Mouse (Mus musculus) heart, postnatal 0 days (tissue): ENCODE measurements at regions not wholly inside any gene's neighbourhood (a gene's known extent, or its start where the extent isn't known, plus 50 kb on each side); places are given as distances from the start of the nearest gene placed in this dataset.

Experiments
- ATAC-seq: fragments of 200-750 bp; cut with Nextera tagmentation; 2 replicates; pipeline ENCODE4 v1.8.0; 2017; ENCODE audit warnings: low read depth, moderate number of reproducible peaks, moderate library complexity; ENCODE audit not compliant: insufficient read depth
- DNase-seq: peaks from one replicate; pipeline ENCODE4 v3.0.0-alpha.2; 2016; ENCODE audit warnings: low spot score
- H3K27ac ChIP-seq: fragments of 300-500 bp; sonication (generic); 2 replicates; pipeline ENCODE4 v1.5.1; 2014; ENCODE audit warnings: low read depth, mild to moderate bottlenecking
- H3K27me3 ChIP-seq: fragments of 300-500 bp; sonication (generic); 2 replicates; pipeline ENCODE4 v1.6.1; 2014; ENCODE audit warnings: low read length, mixed read lengths; ENCODE audit not compliant: control insufficient read depth, insufficient read depth
- H3K36me3 ChIP-seq: fragments of 300-500 bp; sonication (generic); replicated peaks from 2 replicates; pipeline ENCODE4 v1.6.1; 2014; ENCODE audit warnings: low read length, mixed read lengths; ENCODE audit not compliant: control insufficient read depth, insufficient read depth
- H3K4me1 ChIP-seq: fragments of 300-500 bp; sonication (generic); 2 replicates; pipeline ENCODE4 v1.6.1; 2014; ENCODE audit warnings: antibody characterized with exemption; ENCODE audit not compliant: control insufficient read depth, insufficient read depth
- H3K4me2 ChIP-seq: fragments of 300-500 bp; sonication (generic); 2 replicates; pipeline ENCODE4 v1.6.1; 2014; ENCODE audit warnings: low read depth, mild to moderate bottlenecking, low read length, moderate library complexity
- H3K4me3 ChIP-seq: fragments of 300-500 bp; sonication (generic); 2 replicates; pipeline ENCODE4 v1.5.1; 2014; ENCODE audit warnings: low read depth, low read length
- H3K9ac ChIP-seq: fragments of 300-500 bp; sonication (generic); replicated peaks from 2 replicates; pipeline ENCODE4 v1.6.1; 2014; ENCODE audit warnings: low read depth, low read length, mixed read lengths
- H3K9me3 ChIP-seq: fragments of 300-500 bp; sonication (generic); replicated peaks from 2 replicates; pipeline ENCODE4 v1.6.1; 2016; ENCODE audit warnings: low read length; ENCODE audit not compliant: control insufficient read depth
- CTCF ChIP-seq: IDR thresholded peaks from 2 replicates; pipeline ENCODE4 v1.5.1; 2016; ENCODE audit warnings: antibody characterized with exemption, control low read depth, low read depth
- EP300 ChIP-seq: IDR thresholded peaks from 2 replicates; pipeline ENCODE4 v1.6.1; 2016; ENCODE audit warnings: antibody characterized with exemption, low read depth
- WGBS: fragments of 180-500 bp; shearing (Covaris S2); extraction: QIAGEN DNeasy Blood & Tissue Kit; methylation state at CpG from one replicate; pipeline ENCODE4 v1.1.7; 2014; 5-methylcytosine and 5-hydroxymethylcytosine counted together

- Histone ChIP-seq H3K4me1 (no peaks in the 10 kb centered on the region), H3K27ac (no peak overlapping the region), H3K4me3 (no peak overlapping the region), H3K9me3 (no peaks in the 10 kb centered on the region), H3K27me3 (no peaks in the 10 kb centered on the region), H3K4me2 (no peak overlapping the region), H3K36me3 (no peaks in the 10 kb centered on the region), H3K9ac (no peak overlapping the region)
- DNase-seq (no peak), ATAC-seq (no peak)
- WGBS: 54% methylated on average over 2 of the region's 2 CpGs
- TF ChIP-seq CTCF (no peak), EP300 (no peak)
These were observed 114.4 kb downstream of the Sox2 start for GRCm38 (mm10) chr3:34764559-34764958.

GRCm38 (mm10) chr3:34765151-34765550 is 114.9 kb downstream of the Sox2 start:
- 64% methylated on average over 6 of the region's 6 CpGs for WGBS

GRCm38 (mm10) chr3:34769818-34770217 is 119.6 kb downstream of the Sox2 start:
- Histone ChIP-seq H3K9me3 (no peaks in the 10 kb centered on the region), H3K4me3 (no peak overlapping the region), H3K36me3 (no peaks in the 10 kb centered on the region), H3K4me1 (0 out of 2 replicates have a peak, but pooled peaks cover 4% of the 10 kb centered on the region), H3K27ac (no peak overlapping the region), H3K4me2 (no peak overlapping the region), H3K9ac (no peak overlapping the region), H3K27me3 (no peaks in the 10 kb centered on the region)
- no peak for TF ChIP-seq EP300
- TF ChIP-seq CTCF: no peak
- WGBS: 24% methylated on average over 2 of the region's 3 CpGs
- no peak for ATAC-seq
- no peak for DNase-seq

More at GRCm38 (mm10) chr3:34765151-34765550, 114.9 kb downstream of the Sox2 start:
- Histone ChIP-seq H3K27me3 (no peaks in the 10 kb centered on the region), H3K4me1 (no peaks in the 10 kb centered on the region), H3K4me3 (no peak overlapping the region), H3K9me3 (no peaks in the 10 kb centered on the region), H3K36me3 (no peaks in the 10 kb centered on the region), H3K27ac (no peak overlapping the region), H3K9ac (no peak overlapping the region), H3K4me2 (no peak overlapping the region)
- TF ChIP-seq CTCF (no peak), EP300 (no peak)
- DNase-seq (no peak), ATAC-seq (no peak)

GRCm38 (mm10) chr3:34770271-34770670 is 120.1 kb downstream of the Sox2 start:
- H3K36me3 ChIP-seq: no peaks in the 10 kb centered on the region
- H3K9me3 ChIP-seq: no peaks in the 10 kb centered on the region
- H3K4me2 ChIP-seq: no peak overlapping the region
- H3K4me1 ChIP-seq: 0 out of 2 replicates have a peak, but pooled peaks cover 4% of the 10 kb centered on the region
- no peak for DNase-seq
- no peak overlapping the region for H3K9ac ChIP-seq
- 67% methylated on average over 6 of the region's 6 CpGs for WGBS
- H3K4me3 ChIP-seq: no peak overlapping the region
- no peak for ATAC-seq
- no peaks in the 10 kb centered on the region for H3K27me3 ChIP-seq
- TF ChIP-seq EP300 (no peak), CTCF (no peak)
- no peak overlapping the region for H3K27ac ChIP-seq

- DNase-seq (no peak), ATAC-seq (no peak)
- H3K4me2 ChIP-seq: no peak overlapping the region
- no peaks in the 10 kb centered on the region for H3K9me3 ChIP-seq
- H3K4me3 ChIP-seq: no peak overlapping the region
- H3K4me1 ChIP-seq: 0 out of 2 replicates have a peak, but pooled peaks cover 4% of the 10 kb centered on the region
- H3K9ac ChIP-seq: no peak overlapping the region
- no peaks in the 10 kb centered on the region for H3K36me3 ChIP-seq
- TF ChIP-seq EP300: no peak
- no peak for TF ChIP-seq CTCF
- H3K27ac ChIP-seq: no peak overlapping the region
- 84% methylated on average over 3 of the region's 3 CpGs for WGBS
- H3K27me3 ChIP-seq: no peaks in the 10 kb centered on the region
These were observed 121.8 kb downstream of the Sox2 start for GRCm38 (mm10) chr3:34772035-34772434.

GRCm38 (mm10) chr3:34773678-34774425 is 123.6 kb downstream of the Sox2 start:
- H3K9me3 ChIP-seq: no peaks in the 10 kb centered on the region
- 0 out of 2 replicates have a peak, but pooled peaks have one; percentile 39 for ATAC-seq
- H3K36me3 ChIP-seq: no peaks in the 10 kb centered on the region
- 0 out of 2 replicates have a peak, but pooled peaks cover 4% of the 10 kb centered on the region for H3K4me1 ChIP-seq
- TF ChIP-seq CTCF (no peak), EP300 (no peak)
- no peak overlapping the region for H3K27ac ChIP-seq
- 17% methylated on average over 23 of the region's 23 CpGs for WGBS
- H3K9ac ChIP-seq: no peak overlapping the region
- DNase-seq: no peak
- 0 out of 2 replicates have a peak overlapping the region, but pooled peaks have one; percentile 2 for H3K4me3 ChIP-seq
- peak overlapping the region; percentile 56 for H3K4me2 ChIP-seq
- no peaks in the 10 kb centered on the region for H3K27me3 ChIP-seq
